Mouse (Mus musculus) cortical plate, adult 2 months (tissue): ENCODE data around the gene Mex3d.

Experiments
- CTCF ChIP-seq: fragments of 200-500 bp; IDR thresholded peaks from 2 replicates; pipeline ENCODE4 v1.5.1; 2011; ENCODE audit warnings: mild to moderate bottlenecking, control low read depth, low read length; ENCODE audit not compliant: insufficient read depth; ENCODE audit errors: extremely low read depth
- POLR2A ChIP-seq: fragments of 200-500 bp; IDR thresholded peaks from 2 replicates; pipeline ENCODE4 v1.6.1; 2011; ENCODE audit warnings: mild to moderate bottlenecking, low read length, control low read depth; ENCODE audit not compliant: insufficient read depth; ENCODE audit errors: extremely low read depth

- TF ChIP-seq CTCF = no peak
- no peak for TF ChIP-seq POLR2A
These were observed 30.1 kb downstream of the Mex3d start for GRCm38 (mm10) chr10:80357336-80357735.
